Mouse (Mus musculus) forebrain, embryonic 16.5 days (tissue): ENCODE measurements around the gene Samd10. TPM values are rescaled to one million over a fixed set of nuclear protein-coding genes. Genes with fewer than 3 reads are reported as not detected.
A peak's percentile ranks its signal among the peaks of the same experiment; 100 is the strongest.

ENCODE experiments used
- ATAC-seq: fragments of 200-750 bp; cut with Nextera tagmentation; 2 replicates; pipeline ENCODE4 v1.8.0; 2017; ENCODE audit warnings: mild to moderate bottlenecking, moderate library complexity
- H3K27ac ChIP-seq: fragments of 300-500 bp; sonication (generic); 2 replicates; pipeline ENCODE4 v1.5.1; 2014; ENCODE audit warnings: low read length, control low read depth
- H3K27me3 ChIP-seq: fragments of 300-500 bp; sonication (generic); replicated peaks from 2 replicates; pipeline ENCODE4 v1.6.1; 2014; ENCODE audit warnings: low read length; ENCODE audit not compliant: control insufficient read depth, insufficient read depth
- H3K36me3 ChIP-seq: fragments of 300-500 bp; sonication (generic); 2 replicates; pipeline ENCODE4 v1.6.1; 2014; ENCODE audit not compliant: control insufficient read depth, insufficient read depth
- H3K4me1 ChIP-seq: fragments of 300-500 bp; sonication (generic); replicated peaks from 2 replicates; pipeline ENCODE4 v1.6.1; 2014; ENCODE audit warnings: low read length; ENCODE audit not compliant: control insufficient read depth, insufficient read depth
- H3K4me2 ChIP-seq: fragments of 300-500 bp; sonication (generic); 2 replicates; pipeline ENCODE4 v1.6.1; 2014; ENCODE audit warnings: mild to moderate bottlenecking, low read length, control low read depth
- H3K4me3 ChIP-seq: fragments of 300-500 bp; sonication (generic); replicated peaks from 2 replicates; pipeline ENCODE4 v1.5.1; 2014; ENCODE audit warnings: mild to moderate bottlenecking, low read length, control low read depth
- H3K9ac ChIP-seq: fragments of 300-500 bp; sonication (generic); replicated peaks from 2 replicates; pipeline ENCODE4 v1.6.1; 2014; ENCODE audit warnings: low read depth, low read length, control low read depth
- H3K9me3 ChIP-seq: fragments of 300-500 bp; sonication (generic); 2 replicates; pipeline ENCODE4 v1.6.1; 2016; ENCODE audit warnings: low read length; ENCODE audit not compliant: control insufficient read depth
- WGBS: fragments of 180-500 bp; shearing (Covaris S2); extraction: QIAGEN DNeasy Blood & Tissue Kit; methylation state at CpG from one replicate; pipeline ENCODE4 v1.1.7; 2014; 5-methylcytosine and 5-hydroxymethylcytosine counted together
- polyA plus RNA-seq: library from polyadenylated mRNA; unstranded; fragments of >200 nt; fragmentation: Nextera tagmentation; extraction: Ambion mirVana; gene quantifications from 2 replicates; pipeline ENCODE4 v1.2.1, GENCODE M21; 2015

Samd10 gene
- polyA plus RNA-seq, result 99.8 and 128 TPM in 2 replicates

GRCm38 (mm10) chr2:181598454-181599351 is at the start of gene Samd10:
Gene Samd10 (minus strand): TSS chr2:181599212.
- ATAC-seq, result peak; percentile 29
- WGBS, result under 1% methylated on average over 71 of the region's 71 CpGs
- Histone ChIP-seq H3K4me3 (peak within 1 kb of the TSS; percentile 61), H3K27ac (peak within 1 kb of the TSS; percentile 83), H3K9me3 (no peaks in the 10 kb centered on the region), H3K27me3 (no peaks in the 10 kb centered on the region), H3K4me2 (peak within 1 kb of the TSS; percentile 85), H3K9ac (peak within 1 kb of the TSS; percentile 95), H3K4me1 (peaks cover 33% of the 10 kb centered on the region), H3K36me3 (no peaks in the 10 kb centered on the region)

- Histone ChIP-seq H3K27ac (no peak overlapping the region), H3K27me3 (no peaks in the 10 kb centered on the region), H3K4me1 (no peaks in the 10 kb centered on the region), H3K9me3 (no peaks in the 10 kb centered on the region), H3K4me3 (no peak overlapping the region), H3K36me3 (peaks cover 39% of the 10 kb centered on the region), H3K4me2 (no peak overlapping the region), H3K9ac (no peak overlapping the region)
- 97% methylated on average over 6 of the region's 6 CpGs for WGBS
- no peak for ATAC-seq
Measured at GRCm38 (mm10) chr2:181646626-181647472, 47.8 kb upstream of the Samd10 start.

GRCm38 (mm10) chr2:181645666-181646065 is 46.7 kb upstream of the Samd10 start:
- peaks cover 41% of the 10 kb centered on the region for H3K36me3 ChIP-seq
- H3K4me3 ChIP-seq, result no peak overlapping the region
- H3K9ac ChIP-seq, result no peak overlapping the region
- ATAC-seq, result no peak
- H3K4me2 ChIP-seq, result no peak overlapping the region
- H3K9me3 ChIP-seq, result no peaks in the 10 kb centered on the region
- no peak overlapping the region for H3K27ac ChIP-seq
- 83% methylated on average over 3 of the region's 3 CpGs for WGBS
- no peaks in the 10 kb centered on the region for H3K27me3 ChIP-seq
- no peaks in the 10 kb centered on the region for H3K4me1 ChIP-seq

DNA sequence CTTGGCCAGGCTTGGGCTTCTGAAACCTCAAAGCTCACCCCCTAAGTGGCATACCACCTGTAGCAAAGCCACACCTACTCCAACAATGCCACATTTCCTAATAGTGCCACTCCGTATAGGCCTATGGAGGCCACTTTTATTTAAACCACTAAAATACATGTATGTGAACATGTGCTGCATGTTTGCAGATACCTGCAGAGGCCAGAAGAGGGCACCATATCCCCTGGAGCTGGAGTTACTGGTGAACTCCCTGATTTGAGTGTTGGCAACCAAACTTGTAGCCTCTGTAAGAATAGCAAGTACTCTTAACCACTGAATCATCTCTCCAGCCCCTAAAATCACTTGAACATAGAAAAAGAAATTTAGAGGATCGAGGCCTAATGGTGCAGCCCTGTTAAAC is 45.3 kb upstream of the Samd10 start:
- H3K4me1 ChIP-seq, result no peaks in the 10 kb centered on the region
- H3K27me3 ChIP-seq, result no peaks in the 10 kb centered on the region
- H3K36me3 ChIP-seq, result peaks cover 31% of the 10 kb centered on the region
- H3K27ac ChIP-seq, result no peak overlapping the region
- H3K9me3 ChIP-seq, result no peaks in the 10 kb centered on the region
- no peak for ATAC-seq
- H3K9ac ChIP-seq, result no peak overlapping the region
- no peak overlapping the region for H3K4me3 ChIP-seq
- H3K4me2 ChIP-seq, result no peak overlapping the region
- 90% methylated on average over 2 of the region's 2 CpGs for WGBS

GRCm38 (mm10) chr2:181635865-181636264 is 36.9 kb upstream of the Samd10 start:
- Histone ChIP-seq H3K27ac (no peak overlapping the region), H3K9ac (no peak overlapping the region), H3K4me3 (no peak overlapping the region), H3K4me2 (no peak overlapping the region), H3K9me3 (no peaks in the 10 kb centered on the region), H3K36me3 (peaks cover 36% of the 10 kb centered on the region), H3K4me1 (no peaks in the 10 kb centered on the region), H3K27me3 (no peaks in the 10 kb centered on the region)
- 94% methylated on average over 3 of the region's 3 CpGs for WGBS
- no peak for ATAC-seq

DNA sequence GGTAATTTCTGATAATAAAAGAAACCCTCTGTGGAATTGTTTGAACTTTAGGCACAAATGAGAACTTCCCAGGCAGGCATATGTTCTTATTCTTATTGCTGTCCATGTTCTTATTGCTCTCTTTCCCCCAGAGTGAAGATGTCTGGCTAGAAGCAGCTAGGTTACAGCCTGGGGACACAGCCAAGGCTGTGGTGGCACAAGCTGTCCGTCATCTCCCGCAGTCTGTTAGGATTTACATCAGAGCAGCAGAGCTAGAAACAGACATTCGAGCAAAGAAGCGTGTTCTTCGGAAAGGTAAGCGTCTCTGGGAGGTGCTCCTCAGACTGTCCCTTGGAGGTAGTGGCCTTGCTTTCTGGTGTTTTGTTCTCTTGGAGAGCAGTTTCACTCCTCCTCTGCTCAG is 33.6 kb upstream of the Samd10 start:
- no peaks in the 10 kb centered on the region for H3K4me1 ChIP-seq
- no peak for ATAC-seq
- H3K36me3 ChIP-seq, result peaks cover 29% of the 10 kb centered on the region
- no peak overlapping the region for H3K27ac ChIP-seq
- no peak overlapping the region for H3K9ac ChIP-seq
- H3K4me2 ChIP-seq, result no peak overlapping the region
- no peaks in the 10 kb centered on the region for H3K9me3 ChIP-seq
- 85% methylated on average over 6 of the region's 6 CpGs for WGBS
- no peak overlapping the region for H3K4me3 ChIP-seq
- no peaks in the 10 kb centered on the region for H3K27me3 ChIP-seq

DNA sequence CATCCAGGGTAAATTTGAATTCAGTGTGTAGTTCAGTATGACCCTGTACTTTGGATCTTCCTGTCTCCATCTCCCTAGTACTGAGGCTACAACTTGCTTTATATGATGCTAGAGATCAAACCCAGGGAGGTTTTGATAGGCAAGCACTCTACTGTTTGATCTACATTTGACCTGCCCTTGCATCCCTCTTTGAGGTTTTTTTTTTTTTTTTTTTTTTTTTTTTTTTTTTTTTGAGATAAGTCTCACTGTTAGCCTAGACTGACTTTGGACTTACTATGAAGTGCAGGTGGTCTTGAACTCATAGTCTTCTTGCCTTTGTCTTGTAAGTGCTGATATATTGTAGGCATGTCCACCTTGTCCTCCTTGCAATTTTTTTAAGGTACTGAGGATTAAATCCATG is 29.5 kb upstream of the Samd10 start:
- H3K9me3 ChIP-seq, result no peaks in the 10 kb centered on the region
- H3K27ac ChIP-seq, result no peak overlapping the region
- H3K4me2 ChIP-seq, result no peak overlapping the region
- ATAC-seq, result no peak
- peaks cover 17% of the 10 kb centered on the region for H3K36me3 ChIP-seq
- no peaks in the 10 kb centered on the region for H3K27me3 ChIP-seq
- H3K9ac ChIP-seq, result no peak overlapping the region
- H3K4me1 ChIP-seq, result no peaks in the 10 kb centered on the region
- no peak overlapping the region for H3K4me3 ChIP-seq

DNA sequence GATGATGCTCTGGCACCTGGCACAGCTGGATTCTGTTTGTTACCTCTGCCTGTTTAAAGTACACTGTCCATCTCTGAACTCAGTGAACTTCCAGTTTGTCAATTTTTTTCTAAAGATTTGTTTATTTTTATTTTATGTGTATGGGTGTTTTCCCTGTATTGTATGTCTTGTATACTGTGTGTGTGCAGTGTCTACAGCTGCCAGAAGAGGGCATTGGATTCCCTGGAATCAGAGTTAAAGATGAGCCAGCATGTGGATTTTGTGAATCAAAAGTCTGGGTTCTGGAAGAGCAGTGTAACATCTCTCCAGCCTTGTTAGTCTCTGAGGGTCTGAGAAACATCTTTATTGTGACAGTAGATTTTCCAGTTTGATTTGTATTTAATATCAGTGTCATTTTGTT is 24.4 kb upstream of the Samd10 start:
- no peak overlapping the region for H3K4me3 ChIP-seq
- peaks cover 32% of the 10 kb centered on the region for H3K36me3 ChIP-seq
- no peak overlapping the region for H3K9ac ChIP-seq
- H3K27me3 ChIP-seq, result no peaks in the 10 kb centered on the region
- H3K9me3 ChIP-seq, result no peaks in the 10 kb centered on the region
- H3K27ac ChIP-seq, result no peak overlapping the region
- no peaks in the 10 kb centered on the region for H3K4me1 ChIP-seq
- no peak overlapping the region for H3K4me2 ChIP-seq
- ATAC-seq, result no peak

DNA sequence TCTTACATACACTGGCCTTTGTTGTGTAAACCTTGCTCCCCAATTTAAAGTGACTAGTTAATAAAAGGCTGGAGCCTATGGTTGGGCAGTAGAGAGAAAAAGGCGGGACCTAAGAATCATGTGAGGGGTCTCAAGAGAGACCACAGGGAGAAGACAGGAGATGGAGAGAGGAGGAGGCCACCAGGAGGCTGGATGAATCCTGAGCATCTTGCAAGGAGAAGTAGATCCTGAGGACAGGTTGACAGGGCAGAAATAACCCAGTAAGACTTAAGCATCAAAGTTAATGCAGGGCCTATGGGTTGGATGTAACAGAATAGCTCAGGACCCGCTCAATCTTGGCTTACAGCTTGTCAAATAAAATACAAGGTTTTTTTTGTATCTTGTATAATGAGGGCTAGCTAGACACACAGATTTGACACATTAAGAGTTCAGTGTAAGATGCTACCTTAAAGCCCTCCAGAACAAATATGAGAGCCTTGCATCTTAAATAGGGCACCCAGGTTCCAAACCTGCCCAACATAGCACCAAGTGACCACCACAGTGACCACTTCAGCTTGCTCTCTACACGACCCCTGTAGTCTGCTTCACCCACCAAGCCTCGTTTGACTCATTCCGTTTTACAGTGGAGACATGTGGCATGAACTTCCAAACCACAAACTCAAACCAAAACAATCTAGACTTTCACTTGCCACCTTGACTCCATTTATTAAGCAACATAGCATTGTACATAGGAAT is 19.9 kb upstream of the Samd10 start:
- no peak overlapping the region for H3K9ac ChIP-seq
- H3K4me2 ChIP-seq, result no peak overlapping the region
- no peak overlapping the region for H3K27ac ChIP-seq
- WGBS, result 87% methylated on average over 5 of the region's 5 CpGs
- H3K36me3 ChIP-seq, result peaks cover 23% of the 10 kb centered on the region
- no peak for ATAC-seq
- no peaks in the 10 kb centered on the region for H3K9me3 ChIP-seq
- H3K4me1 ChIP-seq, result no peaks in the 10 kb centered on the region
- H3K27me3 ChIP-seq, result no peaks in the 10 kb centered on the region
- no peak overlapping the region for H3K4me3 ChIP-seq
